Mouse (Mus musculus): Measurements from ENCODE around the gene Cracr2a. TPM values are rescaled to one million over a fixed set of nuclear protein-coding genes. Genes with fewer than 3 reads are reported as not detected.

Gene Cracr2a
- total RNA-seq, 1 experiment from 2014 or later, result 11.6 TPM

DNA sequence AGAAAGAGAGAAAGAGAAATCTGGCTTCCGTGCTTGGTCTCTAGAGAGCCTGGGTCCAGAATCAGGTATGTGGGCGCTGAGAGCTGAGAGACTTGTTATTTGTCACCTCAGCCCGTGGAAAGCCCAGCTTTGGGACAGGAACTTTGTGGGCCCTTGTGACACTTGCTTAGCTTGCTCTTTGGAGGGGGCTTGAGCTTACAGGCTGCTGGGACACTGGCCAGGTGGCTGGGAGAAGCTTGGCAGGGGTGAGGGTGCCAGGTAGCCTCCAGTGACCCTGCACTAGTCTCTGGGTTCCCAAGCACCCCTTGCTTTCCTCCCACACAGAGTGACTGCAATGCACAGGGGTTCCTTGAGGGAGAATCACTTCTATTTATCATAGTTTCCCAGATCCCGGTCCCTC lies 2.4 kb downstream of the Cracr2a start:
- no peak for ATAC-seq (replicated peaks; ENCODE audit: low read depth, poor library complexity, severe bottlenecking)

DNA sequence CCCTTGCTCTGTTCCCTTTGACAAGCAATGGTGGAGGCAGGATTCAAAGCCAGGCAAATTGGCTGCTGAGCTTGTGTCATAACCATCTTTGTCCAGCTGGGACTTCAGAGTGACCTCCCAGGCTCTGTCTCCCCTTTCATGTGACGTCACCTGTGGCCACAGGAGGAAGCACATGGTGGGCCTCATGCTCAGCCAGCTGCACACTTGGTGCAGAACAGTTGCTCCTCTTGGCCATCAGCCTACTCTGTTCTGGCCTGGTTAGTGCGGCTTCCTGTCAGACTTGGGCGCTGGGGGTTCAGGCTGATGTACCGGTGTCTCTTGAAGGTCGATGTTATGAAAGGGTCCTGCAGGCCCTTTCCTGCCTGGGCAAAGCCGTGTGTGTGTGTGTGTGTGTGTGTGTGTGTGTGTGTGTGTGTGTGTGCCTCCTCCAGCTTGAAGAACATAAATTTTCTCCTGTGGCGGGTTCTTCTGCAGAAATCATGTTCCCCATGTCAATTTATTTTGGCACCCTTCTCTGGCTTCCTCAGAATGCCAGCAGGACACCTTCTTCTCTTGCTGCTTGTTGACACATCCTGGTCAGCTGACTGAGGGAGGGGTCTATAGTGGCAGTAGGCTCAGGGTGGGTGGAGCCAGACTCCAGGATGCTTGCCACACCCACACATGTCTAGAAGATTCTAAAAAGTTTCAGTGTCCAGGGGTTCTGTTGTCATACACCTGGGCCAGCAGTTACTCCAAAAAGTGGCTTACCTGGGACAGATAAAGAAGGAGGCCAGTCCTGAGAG lies 5.0 kb downstream of the Cracr2a start:
- peak; percentile 70 for ATAC-seq (replicated peaks; ENCODE audit: low read depth, poor library complexity, severe bottlenecking)

DNA sequence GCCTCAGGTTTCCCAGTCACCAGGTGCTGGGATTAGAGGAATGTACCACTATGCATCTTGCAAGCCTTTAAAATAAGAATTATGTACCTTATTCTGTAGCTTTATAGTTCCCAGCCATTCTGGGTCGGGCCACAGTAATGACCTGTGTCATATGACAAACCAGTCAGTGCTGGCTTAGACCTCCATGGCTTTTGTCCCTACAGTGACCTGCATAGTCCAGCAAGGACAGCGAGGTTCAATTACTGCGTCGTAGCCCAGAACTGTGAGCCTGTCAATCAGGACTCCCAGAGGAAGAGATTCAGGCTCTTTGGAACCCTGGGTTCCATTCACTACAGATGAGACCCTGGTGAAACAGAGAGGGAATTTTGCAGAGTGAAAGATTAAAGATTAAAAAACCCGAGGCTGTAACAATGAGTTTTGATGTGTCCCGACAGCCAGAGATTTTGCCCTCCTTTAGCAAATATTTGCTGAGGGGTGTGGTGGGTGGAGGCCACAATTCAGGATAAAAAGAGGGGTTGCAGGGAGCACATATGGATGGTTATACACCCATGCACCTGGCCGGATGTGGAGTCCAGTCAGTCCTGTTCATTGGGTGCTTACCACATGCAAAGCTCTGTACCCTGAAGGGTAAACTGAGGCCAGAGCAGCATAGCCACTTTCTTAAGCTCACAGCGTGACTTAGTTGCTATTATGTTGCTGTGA lies 10.9 kb downstream of the Cracr2a start:
- no peak for ATAC-seq (replicated peaks; ENCODE audit: low read depth, poor library complexity, severe bottlenecking)

DNA sequence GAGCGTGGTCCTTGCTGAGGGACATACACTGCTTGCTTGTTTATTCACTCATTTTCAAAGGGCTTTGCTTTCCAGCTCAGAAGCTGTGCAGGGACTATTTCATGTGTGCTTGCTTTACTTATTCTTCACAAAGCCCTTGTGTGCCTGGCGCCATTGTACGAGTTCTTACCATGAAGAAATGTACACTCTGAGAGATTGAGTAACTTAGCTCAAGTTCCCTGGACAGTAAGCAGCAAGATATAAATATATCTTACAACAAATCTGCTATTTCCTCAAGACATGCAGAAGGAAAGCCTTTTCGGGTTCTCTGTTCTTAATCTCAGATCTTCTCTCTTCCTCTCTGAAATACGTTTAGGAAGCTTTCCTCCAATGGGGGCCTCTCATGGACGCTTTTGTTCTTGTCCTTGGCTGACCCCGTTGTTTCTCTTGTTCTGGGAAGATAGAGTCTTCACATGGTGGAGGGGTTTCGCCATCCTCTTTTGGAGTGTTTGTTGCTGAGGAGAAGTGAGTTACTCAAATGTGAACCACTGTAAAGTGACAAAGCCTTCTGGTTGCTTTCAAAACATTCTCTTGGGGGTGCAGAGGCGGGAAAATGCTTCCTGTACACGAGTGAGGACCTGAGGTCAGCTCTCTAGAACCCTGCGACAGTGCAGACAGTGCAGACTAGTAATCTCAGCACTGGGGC lies 12.8 kb downstream of the Cracr2a start:
- peak; percentile 20; the same call in 1 of the 2 replicates for ATAC-seq (replicated peaks; ENCODE audit: low read depth, poor library complexity, severe bottlenecking)

- no peak for ATAC-seq (replicated peaks; ENCODE audit: low read depth, poor library complexity, severe bottlenecking)
Measured at GRCm38 (mm10) chr6:127575194-127575593, 14.1 kb downstream of the Cracr2a start.

GRCm38 (mm10) chr6:127577688-127578087 lies 16.6 kb downstream of the Cracr2a start:
- peak; percentile 52 for ATAC-seq (replicated peaks; ENCODE audit: low read depth, poor library complexity, severe bottlenecking)

DNA sequence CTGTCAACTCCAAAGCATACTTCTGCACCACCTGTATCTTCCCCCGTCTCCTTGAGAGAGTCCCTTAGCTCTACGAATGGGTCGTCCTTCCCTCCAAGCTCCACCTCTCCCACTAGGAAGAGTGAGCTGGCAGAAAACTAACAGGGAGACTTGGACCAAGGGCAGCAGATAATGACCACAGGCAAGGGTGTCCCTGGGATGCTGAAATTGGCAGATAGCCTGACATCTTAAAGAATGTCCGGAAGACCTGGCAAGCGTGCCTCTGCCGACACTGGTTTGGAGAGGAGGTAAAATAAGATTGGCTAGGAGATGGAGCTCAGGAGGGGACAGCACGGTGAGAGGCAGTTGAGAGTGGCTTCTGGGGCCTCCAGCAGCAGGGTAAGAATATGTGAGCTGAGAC lies 17.2 kb downstream of the Cracr2a start:
- ATAC-seq (replicated peaks; ENCODE audit: low read depth, poor library complexity, severe bottlenecking), result no peak

- ATAC-seq (replicated peaks; ENCODE audit: low read depth, poor library complexity, severe bottlenecking), result no peak
Measured at GRCm38 (mm10) chr6:127578810-127579209, 17.7 kb downstream of the Cracr2a start.

DNA sequence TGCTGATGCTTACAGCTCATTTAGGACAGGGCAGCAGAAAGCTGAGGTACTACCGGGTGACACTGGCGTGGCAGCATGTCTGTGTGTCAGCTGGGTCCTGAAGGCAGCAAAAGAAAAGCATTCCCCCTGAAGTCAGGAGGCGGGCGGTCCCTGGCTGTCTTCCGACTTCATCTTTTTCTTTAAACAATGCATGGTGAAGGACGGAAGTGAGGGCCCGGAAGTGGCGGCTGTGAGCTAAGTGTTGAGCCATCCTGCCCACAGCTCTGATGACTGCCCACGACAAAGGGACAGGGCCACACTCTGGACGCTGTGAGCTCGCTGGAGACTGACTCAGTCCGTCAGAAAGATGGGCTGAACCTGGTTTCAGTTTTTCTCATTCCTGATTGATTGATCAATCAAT lies 20.8 kb downstream of the Cracr2a start:
- ATAC-seq (replicated peaks; ENCODE audit: low read depth, poor library complexity, severe bottlenecking), result peak; percentile 36

DNA sequence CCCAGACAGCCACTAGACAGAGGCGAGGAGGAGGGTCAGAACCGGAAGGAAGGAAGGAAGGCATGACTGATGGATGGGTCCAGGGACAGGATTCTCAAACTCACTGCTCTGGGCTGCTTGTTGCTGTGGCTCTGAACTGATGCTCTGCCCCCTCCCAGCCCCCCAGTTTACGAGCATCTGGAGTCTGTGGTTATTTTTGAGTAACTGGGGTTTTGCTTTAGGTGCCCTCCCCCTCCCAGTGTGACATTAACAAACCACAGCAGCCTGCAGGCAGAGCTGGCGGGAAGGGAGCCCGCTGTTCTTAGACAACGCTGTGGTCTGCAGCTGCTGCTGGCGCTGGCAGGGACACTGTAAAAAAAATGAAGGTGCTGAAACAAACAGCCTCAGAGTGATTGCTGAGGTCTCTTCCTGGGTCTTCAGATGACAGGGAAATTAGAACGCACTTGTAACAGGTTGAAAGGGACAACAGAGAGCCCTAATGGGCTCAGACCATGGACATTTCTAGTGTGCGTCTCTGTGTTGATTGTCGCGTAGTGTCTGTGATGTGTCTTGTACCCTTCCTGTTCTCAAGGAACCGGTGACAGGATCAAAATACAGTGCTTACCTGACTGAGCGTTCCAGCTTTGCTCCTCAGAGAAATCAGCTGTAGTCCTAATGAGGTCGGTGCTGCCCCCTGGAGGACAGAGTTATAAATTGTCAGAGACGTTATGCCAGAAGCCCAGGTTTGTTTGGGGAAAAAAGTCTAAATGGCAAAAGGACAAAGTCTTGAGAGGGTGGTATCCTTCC lies 21.4 kb downstream of the Cracr2a start:
- ATAC-seq (replicated peaks; ENCODE audit: low read depth, poor library complexity, severe bottlenecking), result peak; percentile 83

DNA sequence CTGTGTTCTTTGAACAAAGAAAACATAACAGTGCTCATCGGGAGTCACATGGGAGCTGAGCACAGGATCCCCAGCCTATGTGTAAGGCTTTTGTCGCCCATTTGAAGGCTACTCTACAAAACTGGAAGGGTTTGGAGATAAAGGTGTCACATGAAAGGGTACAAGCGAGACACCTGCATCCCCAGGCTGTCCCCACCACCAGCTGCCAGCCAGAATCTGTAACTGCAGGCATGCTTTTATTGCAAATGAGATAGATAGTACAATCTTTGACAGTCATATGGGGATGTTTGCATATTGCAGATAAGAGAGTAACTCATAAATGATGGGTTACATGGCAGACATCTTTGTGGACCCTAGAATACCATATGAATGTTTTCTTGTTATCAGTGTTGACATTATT lies 30.3 kb downstream of the Cracr2a start:
- ATAC-seq (replicated peaks; ENCODE audit: low read depth, poor library complexity, severe bottlenecking), result no peak; the same call in 1 of the 2 replicates

- ATAC-seq (replicated peaks; ENCODE audit: low read depth, poor library complexity, severe bottlenecking), result no peak
Measured at GRCm38 (mm10) chr6:127593487-127593886, 32.3 kb downstream of the Cracr2a start.

DNA sequence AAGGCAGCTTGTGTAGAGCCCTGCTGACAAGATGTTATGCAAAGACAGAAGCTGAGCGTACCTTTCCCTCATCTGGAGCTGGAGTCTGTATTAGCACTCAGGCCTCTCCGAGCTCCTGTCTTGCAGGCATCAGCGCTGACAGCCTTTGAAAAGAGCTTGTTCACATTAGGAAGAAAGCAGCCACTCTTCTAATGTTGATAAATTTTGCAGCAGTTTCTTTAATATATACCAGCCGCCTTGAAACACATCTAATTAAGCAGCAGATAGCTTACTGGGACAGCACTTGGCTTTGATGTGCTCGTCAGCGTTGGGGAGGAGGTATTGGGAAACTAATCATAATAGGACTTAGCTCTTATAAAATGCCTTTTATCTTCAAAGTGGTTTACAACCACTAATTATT lies 38.1 kb downstream of the Cracr2a start:
- ATAC-seq (replicated peaks; ENCODE audit: low read depth, poor library complexity, severe bottlenecking), result no peak

GRCm38 (mm10) chr6:127605067-127606025 lies 44.2 kb downstream of the Cracr2a start:
- no peak for ATAC-seq (replicated peaks; ENCODE audit: low read depth, poor library complexity, severe bottlenecking)

GRCm38 (mm10) chr6:127609673-127610072 lies 48.5 kb downstream of the Cracr2a start:
- no peak for ATAC-seq (replicated peaks; ENCODE audit: low read depth, poor library complexity, severe bottlenecking)

GRCm38 (mm10) chr6:127611216-127611615 lies 50.1 kb downstream of the Cracr2a start:
- ATAC-seq (replicated peaks; ENCODE audit: low read depth, poor library complexity, severe bottlenecking), result no peak

DNA sequence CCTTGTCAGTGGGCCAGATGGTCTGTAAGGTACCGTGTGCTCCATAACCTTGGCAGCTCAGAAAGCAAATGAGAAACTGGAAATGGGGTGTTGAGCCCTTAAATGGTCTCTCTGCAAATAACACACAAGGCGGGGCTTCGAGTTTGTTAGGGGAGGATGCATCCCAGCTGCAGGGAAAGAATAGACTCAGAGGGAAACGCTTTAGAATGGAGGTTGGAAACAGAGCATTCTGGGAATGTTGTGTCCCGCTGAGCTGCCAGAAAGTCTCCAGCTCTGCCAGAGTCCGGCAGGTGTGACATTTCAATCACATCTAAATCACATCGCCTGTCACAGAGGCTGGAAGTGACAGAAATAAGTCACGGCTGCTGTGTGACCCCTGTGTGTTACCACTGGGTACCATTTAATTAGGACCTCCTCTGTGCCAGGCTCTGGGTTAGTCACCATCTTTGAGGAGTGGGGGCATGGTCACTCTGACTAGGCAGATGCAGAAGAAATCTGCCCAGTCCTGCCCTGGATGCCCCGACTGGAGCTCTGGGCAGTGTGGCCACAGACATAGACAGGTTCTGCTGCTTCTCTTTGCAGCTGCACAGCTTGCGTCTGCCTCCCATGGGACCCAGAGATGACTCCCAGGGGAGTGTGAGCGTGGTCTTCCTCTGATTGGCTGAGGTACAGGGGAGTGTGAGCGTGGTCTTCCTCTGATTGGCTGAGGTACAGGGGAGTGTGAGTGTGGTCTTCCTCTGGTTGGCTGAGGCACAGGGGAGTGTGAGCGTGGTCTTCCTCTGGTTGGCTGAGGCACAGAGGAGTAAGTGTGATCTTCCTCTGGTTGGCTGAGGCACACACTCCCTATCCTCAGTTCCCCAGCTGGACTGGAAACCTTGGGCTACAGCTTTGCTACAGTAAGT lies 53.2 kb downstream of the Cracr2a start:
- ATAC-seq (replicated peaks; ENCODE audit: low read depth, poor library complexity, severe bottlenecking), result no peak

- ATAC-seq (replicated peaks; ENCODE audit: low read depth, poor library complexity, severe bottlenecking), result no peak; the same call in 1 of the 2 replicates
Measured at GRCm38 (mm10) chr6:127616623-127617022, 55.5 kb downstream of the Cracr2a start.

All from common myeloid progenitor, adult 5-6 weeks (primary cell).